Mouse (Mus musculus) limb, embryonic 15.5 days (tissue): ENCODE measurements around the gene Tnks2. TPM values are rescaled to one million over a fixed set of nuclear protein-coding genes. Genes with fewer than 3 reads are reported as not detected.

Experiments used
- ATAC-seq: fragments of 200-750 bp; cut with Nextera tagmentation; 2 replicates; pipeline ENCODE4 v1.8.0; 2017; ENCODE audit warnings: low read depth, moderate TSS enrichment; ENCODE audit not compliant: insufficient number of reproducible peaks, low FRiP score, low TSS enrichment
- H3K27ac ChIP-seq: fragments of 300-500 bp; sonication (generic); 2 replicates; pipeline ENCODE4 v1.5.1; 2015; ENCODE audit warnings: moderate library complexity, mild to moderate bottlenecking, inconsistent platforms
- H3K27me3 ChIP-seq: fragments of 300-500 bp; sonication (generic); 2 replicates; pipeline ENCODE4 v1.6.1; 2015; ENCODE audit warnings: inconsistent platforms
- H3K36me3 ChIP-seq: fragments of 300-500 bp; sonication (generic); 2 replicates; pipeline ENCODE4 v1.6.1; 2015; ENCODE audit warnings: inconsistent platforms
- H3K4me1 ChIP-seq: fragments of 300-500 bp; sonication (generic); 2 replicates; pipeline ENCODE4 v1.6.1; 2015; ENCODE audit warnings: inconsistent platforms
- H3K4me2 ChIP-seq: fragments of 300-500 bp; sonication (generic); 2 replicates; pipeline ENCODE4 v1.6.1; 2015; ENCODE audit warnings: mild to moderate bottlenecking, inconsistent platforms
- H3K4me3 ChIP-seq: fragments of 300-500 bp; sonication (generic); 2 replicates; pipeline ENCODE4 v1.5.1; 2015; ENCODE audit warnings: mild to moderate bottlenecking, inconsistent platforms
- H3K9ac ChIP-seq: fragments of 300-500 bp; sonication (generic); 2 replicates; pipeline ENCODE4 v1.6.1; 2015; ENCODE audit warnings: inconsistent platforms
- H3K9me3 ChIP-seq: fragments of 300-500 bp; sonication (generic); 2 replicates; pipeline ENCODE4 v1.6.1; 2016; ENCODE audit warnings: inconsistent platforms
- WGBS: fragments of 180-500 bp; shearing (Covaris S2); methylation state at CpG from one replicate; pipeline ENCODE4 v1.1.7; 2015; 5-methylcytosine and 5-hydroxymethylcytosine counted together
- polyA plus RNA-seq: library from polyadenylated mRNA; unstranded; fragments of >200 nt; fragmentation: Nextera tagmentation; extraction: Ambion mirVana; gene quantifications from 2 replicates; pipeline ENCODE4 v1.2.1, GENCODE M21; 2015

Tnks2 gene
- polyA plus RNA-seq, 1 experiment from 2014 or later = 45.7 TPM

DNA sequence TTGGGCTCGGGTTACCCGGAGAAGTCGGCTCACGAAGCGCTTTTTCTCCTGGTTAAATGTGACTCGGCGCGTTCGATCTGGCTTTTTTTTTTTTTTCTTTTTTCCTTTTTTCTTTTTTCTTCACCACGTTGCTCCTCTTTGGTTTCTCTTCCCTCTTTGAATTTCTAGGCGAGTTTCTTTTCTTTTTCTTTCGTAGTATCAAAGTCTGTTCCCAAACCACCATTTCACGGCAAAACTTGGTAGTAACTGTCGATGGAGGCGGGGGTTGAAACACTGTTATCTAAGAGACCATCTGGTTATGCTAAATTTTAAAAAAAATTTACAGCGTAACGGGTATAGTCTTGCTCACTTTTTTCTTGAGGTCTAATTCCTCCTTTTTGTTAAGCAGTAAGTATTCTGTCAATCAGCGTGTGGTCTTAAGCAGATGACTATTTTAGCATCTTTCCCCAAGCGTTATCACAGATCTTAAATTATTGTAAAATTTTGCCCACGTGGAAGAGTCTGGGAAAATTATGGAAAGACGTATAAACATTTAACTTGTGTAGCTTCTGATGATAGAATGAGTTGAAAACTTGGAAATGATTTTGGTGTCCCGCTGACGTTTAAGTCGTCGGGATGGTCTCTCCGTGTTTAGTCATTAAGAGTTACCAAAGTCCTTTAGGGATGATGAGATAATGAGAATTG is 92.7 kb downstream of the Tnks2 start:
- Histone ChIP-seq H3K4me2 (peak overlapping the region; percentile 84), H3K9me3 (no peaks in the 10 kb centered on the region), H3K4me1 (peaks cover 10% of the 10 kb centered on the region), H3K27ac (peak overlapping the region; percentile 97), H3K27me3 (no peaks in the 10 kb centered on the region), H3K9ac (peak overlapping the region; percentile 89), H3K4me3 (peak overlapping the region; percentile 96), H3K36me3 (no peaks in the 10 kb centered on the region)
- ATAC-seq = no peak
- WGBS = under 1% methylated on average over 26 of the region's 26 CpGs

DNA sequence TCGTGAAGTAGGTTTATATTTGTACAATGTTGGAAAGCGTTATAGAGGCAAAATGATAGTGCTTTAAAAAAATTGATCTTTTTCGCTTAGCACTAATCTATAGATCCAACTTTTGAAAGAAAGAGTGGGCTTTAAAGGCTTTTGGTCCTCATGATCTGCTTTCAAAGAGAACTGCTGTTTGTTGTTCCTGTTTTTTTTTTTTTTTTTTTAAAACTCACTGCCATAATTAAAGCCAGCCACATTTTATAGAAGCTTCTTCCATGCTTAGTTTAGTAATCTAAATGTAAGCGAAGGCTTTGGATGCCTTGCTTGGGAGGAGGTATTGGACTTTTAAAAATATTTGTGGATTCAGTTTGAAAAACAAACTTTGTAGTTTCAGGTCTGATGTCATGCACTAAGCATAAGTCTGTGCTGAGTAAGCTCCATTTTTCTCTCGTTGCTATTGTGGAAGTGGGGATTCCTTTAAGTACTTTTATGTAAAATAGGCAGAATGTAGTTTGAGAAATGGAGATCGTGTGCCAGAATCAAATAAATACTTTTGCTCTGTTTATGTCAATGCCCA is 93.8 kb downstream of the Tnks2 start:
- H3K9me3 ChIP-seq = no peaks in the 10 kb centered on the region
- H3K4me1 ChIP-seq = peaks cover 10% of the 10 kb centered on the region
- WGBS = 59% methylated on average over 6 of the region's 6 CpGs
- no peak overlapping the region for H3K9ac ChIP-seq
- H3K4me2 ChIP-seq = peak overlapping the region; percentile 84; the same call in 1 of the 2 replicates
- H3K36me3 ChIP-seq = no peaks in the 10 kb centered on the region
- ATAC-seq = no peak
- H3K27ac ChIP-seq = no peak overlapping the region
- H3K27me3 ChIP-seq = no peaks in the 10 kb centered on the region
- H3K4me3 ChIP-seq = peak overlapping the region; percentile 96

DNA sequence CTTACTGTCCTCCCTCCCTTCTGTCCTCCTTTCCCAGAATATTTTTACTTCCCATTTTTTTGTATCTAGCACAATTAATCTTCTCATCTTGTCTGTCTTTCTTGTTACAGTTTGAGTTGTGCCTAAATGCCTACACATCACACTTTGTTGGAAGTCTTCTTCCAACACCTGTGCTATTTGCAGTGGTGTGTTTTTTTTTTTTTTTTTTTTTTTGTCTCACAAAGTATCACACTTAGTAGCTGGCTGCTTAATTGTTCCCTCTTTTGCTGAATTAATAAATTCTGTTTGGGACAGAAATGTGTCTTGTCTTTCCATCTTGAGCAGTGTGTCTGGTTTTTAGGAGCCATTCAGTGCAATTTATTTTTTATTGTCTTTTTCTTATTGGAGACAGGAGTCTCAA is 95.8 kb downstream of the Tnks2 start:
- Histone ChIP-seq H3K27me3 (no peaks in the 10 kb centered on the region), H3K9me3 (no peaks in the 10 kb centered on the region), H3K9ac (no peak overlapping the region), H3K4me3 (no peak overlapping the region), H3K4me1 (peaks cover 9% of the 10 kb centered on the region), H3K4me2 (no peak overlapping the region), H3K27ac (no peak overlapping the region), H3K36me3 (no peaks in the 10 kb centered on the region)
- ATAC-seq = no peak

DNA sequence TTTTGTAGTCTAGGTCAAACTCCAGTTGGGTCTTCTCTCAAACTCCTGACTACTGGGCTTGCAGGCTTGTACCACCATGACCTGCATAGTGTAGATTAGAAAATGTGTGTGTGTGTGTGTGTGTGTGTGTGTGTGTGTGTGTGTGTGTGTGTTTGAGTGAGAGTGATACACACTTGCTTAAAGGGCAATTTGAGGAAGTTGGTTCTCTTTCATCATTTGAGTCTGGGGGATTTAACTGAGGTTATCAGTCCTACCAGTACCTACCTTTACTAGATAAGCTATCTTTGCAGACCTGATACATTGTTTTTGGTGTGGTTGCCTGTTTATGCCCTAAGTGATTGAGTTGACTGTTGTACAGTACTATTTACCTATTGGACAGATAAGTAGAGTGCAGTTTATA is 98.1 kb downstream of the Tnks2 start:
- Histone ChIP-seq H3K4me1 (peaks cover 2% of the 10 kb centered on the region; the same call in 1 of the 2 replicates), H3K36me3 (peaks cover 3% of the 10 kb centered on the region; the same call in 1 of the 2 replicates), H3K27me3 (no peaks in the 10 kb centered on the region), H3K4me3 (no peak overlapping the region), H3K27ac (no peak overlapping the region), H3K4me2 (no peak overlapping the region), H3K9me3 (no peaks in the 10 kb centered on the region), H3K9ac (no peak overlapping the region)
- no peak for ATAC-seq

DNA sequence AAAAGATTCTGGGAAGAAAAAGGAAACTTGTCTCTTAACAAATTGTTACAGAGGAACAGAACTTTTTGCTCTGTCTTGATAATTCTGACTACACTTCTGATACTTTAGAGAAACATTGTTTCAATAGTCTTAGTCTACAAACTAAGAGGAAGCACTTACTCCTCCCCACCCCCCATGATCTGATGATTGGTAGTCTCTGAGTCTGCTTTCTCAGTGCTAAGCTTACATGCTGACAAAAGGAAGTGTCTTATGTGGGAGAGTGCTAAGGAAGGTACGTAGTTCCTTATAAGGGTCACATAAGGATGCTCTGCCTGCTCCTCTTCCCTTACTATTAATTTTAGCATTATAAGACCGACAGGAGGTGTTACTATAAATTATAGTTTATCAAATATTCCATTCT is 98.6 kb downstream of the Tnks2 start:
- H3K4me1 ChIP-seq = no peaks in the 10 kb centered on the region
- no peaks in the 10 kb centered on the region for H3K27me3 ChIP-seq
- no peak overlapping the region for H3K9ac ChIP-seq
- no peak overlapping the region for H3K27ac ChIP-seq
- H3K4me3 ChIP-seq = no peak overlapping the region
- ATAC-seq = no peak
- peaks cover 3% of the 10 kb centered on the region; the same call in 1 of the 2 replicates for H3K36me3 ChIP-seq
- WGBS = 83% methylated on average over 2 of the region's 2 CpGs
- no peaks in the 10 kb centered on the region for H3K9me3 ChIP-seq
- H3K4me2 ChIP-seq = no peak overlapping the region

DNA sequence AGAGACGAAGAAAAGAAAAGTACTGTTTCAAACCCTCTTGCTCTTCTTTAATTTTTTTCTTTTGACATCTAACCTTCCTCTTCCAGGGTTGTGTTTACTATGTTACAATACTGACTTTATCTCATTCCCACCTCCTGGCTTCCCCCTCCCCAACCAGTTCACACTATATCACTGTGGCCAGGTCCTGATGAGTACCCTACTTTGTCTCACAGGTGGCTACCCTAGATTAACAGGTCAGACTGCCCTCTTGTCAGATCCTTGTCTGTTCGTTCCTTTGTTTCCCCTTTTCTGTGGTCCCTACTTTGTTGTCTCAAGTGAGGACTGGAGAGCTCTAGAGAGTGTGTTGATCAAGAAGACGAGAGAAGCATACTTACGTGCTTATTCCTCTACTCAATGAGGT is 102.3 kb downstream of the Tnks2 start:
- Histone ChIP-seq H3K27ac (no peak overlapping the region), H3K9ac (no peak overlapping the region), H3K9me3 (no peaks in the 10 kb centered on the region), H3K27me3 (no peaks in the 10 kb centered on the region), H3K4me1 (no peaks in the 10 kb centered on the region), H3K36me3 (peaks cover 3% of the 10 kb centered on the region; the same call in 1 of the 2 replicates), H3K4me3 (no peak overlapping the region), H3K4me2 (no peak overlapping the region)
- ATAC-seq = no peak
- WGBS = 91% methylated on average over 4 of the region's 4 CpGs

DNA sequence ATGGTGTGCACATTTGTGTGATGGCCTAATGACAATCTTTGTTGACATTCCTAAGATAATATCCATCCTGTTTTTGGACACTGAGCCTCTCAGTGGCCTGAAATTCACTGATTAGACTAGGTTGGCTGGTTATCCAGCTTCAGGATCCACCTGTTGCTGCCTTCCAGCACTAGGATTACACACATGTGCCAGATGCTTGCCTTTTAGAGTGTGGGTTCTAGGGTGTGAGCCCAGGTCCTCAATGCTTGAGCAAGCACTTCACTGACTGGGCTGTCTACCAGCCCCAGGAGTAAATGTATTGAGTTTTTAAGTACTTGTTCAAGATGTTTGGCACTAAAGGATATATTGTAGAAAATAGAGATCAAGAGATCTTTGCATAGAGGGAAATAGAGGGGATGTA is 104.0 kb downstream of the Tnks2 start:
- no peaks in the 10 kb centered on the region for H3K9me3 ChIP-seq
- H3K27ac ChIP-seq = no peak overlapping the region
- no peaks in the 10 kb centered on the region for H3K4me1 ChIP-seq
- no peak for ATAC-seq
- no peak overlapping the region for H3K4me3 ChIP-seq
- no peak overlapping the region for H3K4me2 ChIP-seq
- no peaks in the 10 kb centered on the region for H3K27me3 ChIP-seq
- H3K9ac ChIP-seq = no peak overlapping the region
- H3K36me3 ChIP-seq = peaks cover 3% of the 10 kb centered on the region; the same call in 1 of the 2 replicates

DNA sequence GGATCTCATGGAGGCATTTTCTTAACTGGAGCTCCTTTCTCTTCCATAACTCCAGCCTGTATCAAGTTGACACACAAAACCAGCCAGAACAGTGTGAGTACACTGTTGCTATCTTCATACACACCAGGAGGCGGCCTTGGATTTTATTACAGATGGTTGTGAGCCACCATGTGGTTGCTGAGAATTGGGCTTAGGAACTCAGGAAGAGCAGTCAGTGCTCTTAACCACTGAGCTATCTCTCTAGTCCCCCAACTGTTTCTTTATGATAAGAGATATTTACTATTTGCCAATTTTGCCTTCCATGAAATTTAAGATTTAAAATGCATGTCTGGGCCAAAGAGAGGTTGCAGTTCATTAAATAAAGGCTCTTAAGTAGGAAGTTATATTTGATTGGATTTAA is 106.0 kb downstream of the Tnks2 start:
- no peaks in the 10 kb centered on the region for H3K9me3 ChIP-seq
- no peak overlapping the region for H3K4me3 ChIP-seq
- H3K9ac ChIP-seq = no peak overlapping the region
- no peaks in the 10 kb centered on the region for H3K27me3 ChIP-seq
- peaks cover 3% of the 10 kb centered on the region; the same call in 1 of the 2 replicates for H3K36me3 ChIP-seq
- H3K4me1 ChIP-seq = no peaks in the 10 kb centered on the region
- WGBS = 79% methylated on average over 1 of the region's 1 CpGs
- no peak for ATAC-seq
- no peak overlapping the region for H3K4me2 ChIP-seq
- H3K27ac ChIP-seq = no peak overlapping the region

Other genes starting within 250 kb of the Tnks2 start
- 20.6 and 21.4 TPM in 2 replicates for gene Ppp1r3c, start 97.6 kb upstream of the Tnks2 start, polyA plus RNA-seq
- 4.9 and 6.3 TPM in 2 replicates for gene Fgfbp3, start 85.4 kb downstream of the Tnks2 start, polyA plus RNA-seq
- gene Btaf1, start 91.8 kb downstream of the Tnks2 start, polyA plus RNA-seq = 7.4 and 10.1 TPM in 2 replicates